Mouse (Mus musculus) kidney, postnatal 14 days (tissue): ENCODE results near the gene Umodl1.

Experiments
- DNase-seq: peaks from one replicate; pipeline ENCODE4 v3.0.0; 2022; ENCODE audit warnings: mixed read lengths

Umodl1 gene

DNA sequence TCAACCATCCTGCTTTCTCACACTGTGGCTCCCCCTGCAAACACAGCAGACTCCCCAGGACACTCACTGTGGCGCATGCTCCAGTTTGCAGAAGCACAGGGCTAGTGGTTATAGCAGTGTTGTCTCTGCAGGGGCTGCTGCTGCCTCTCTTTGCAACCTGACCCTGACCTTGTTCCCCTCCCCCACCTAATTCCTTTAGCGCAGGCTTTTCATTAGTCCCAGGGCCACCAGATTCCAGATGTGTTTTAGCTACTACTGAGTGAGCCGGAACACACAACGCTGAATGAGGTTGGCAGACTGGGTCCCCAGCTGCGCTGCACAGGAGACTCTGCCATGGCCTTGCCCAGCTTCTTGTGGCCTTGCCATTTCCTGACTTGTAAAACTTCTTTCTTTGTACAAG lies 46.5 kb downstream of the Umodl1 start:
- no peak for DNase-seq

DNA sequence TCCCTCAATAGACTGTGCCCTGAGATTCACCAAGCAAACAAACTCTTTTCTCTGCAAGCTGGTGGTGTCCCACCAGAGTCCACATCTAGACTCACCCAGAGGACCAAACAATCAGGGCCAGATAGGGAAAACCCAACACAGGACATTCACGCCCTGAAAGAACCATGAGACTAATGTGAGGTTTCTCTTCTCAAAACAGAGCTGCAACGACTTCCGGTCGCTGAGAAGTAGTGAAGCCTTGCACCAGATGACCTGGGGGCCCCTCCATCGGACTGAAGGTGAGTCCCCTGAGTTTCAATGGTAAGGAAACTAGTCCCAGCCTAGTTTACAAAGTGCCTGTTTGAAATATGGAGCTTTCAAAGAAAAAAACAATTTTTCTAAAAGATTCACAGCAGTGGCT lies 48.2 kb downstream of the Umodl1 start:
- DNase-seq: no peak

DNA sequence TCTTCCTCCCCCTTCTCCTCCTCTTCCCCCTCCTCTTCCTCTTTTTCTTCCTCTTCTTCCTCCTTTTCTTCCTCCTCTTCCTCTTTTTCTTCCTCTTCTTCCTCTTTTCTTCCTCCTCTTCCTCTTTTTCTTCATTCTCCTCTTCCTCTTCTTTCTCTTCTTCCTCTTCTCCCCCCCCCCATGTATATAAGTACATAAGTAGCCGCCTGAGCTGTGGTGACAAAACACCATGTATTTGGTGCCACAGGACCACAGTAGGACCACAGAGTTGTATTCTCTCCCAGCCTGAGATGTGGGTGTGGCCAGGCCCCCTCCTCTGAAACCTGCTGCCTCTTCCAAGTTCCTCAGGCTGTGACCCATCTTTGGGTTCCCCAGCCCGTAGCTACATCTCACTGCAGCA lies 50.8 kb downstream of the Umodl1 start:
- DNase-seq: no peak

DNA sequence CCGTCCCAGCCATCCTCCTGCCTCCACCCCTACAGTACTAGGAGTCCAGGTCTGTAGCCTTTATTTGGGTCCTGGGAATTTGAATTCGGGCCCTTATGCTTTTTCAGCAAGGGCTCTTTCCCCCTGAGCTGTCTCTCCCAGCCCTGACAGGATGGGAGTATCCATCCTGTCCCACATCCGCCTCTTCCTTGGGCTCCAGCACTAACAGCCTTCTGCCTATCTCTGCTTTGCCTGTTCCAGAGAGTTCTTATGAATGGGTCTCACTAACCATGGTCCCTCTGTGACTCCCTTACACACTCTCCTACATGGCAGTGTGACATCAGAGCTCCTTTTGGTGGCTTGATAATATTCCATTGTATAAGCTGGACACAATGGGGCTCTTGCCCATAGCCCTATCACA lies 52.9 kb downstream of the Umodl1 start:
- no peak for DNase-seq

DNA sequence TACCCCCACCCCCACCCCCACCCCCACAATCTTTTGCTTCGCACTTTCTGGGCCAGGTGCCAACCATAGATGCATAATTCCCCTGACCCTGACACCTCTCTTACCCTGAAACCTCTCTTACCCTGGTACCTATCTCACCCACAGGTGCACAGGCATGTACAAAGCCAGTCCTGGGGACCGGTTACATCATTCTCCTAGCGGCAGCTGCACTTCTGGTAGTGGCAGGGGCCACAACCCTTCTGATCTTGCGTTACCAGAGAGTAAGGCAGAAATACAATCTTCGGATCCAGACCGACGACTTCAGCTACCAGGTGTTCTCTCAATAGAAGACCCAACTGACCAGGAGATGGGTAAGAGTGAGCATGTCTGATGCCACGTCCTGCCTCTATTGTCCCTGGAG lies 54.0 kb downstream of the Umodl1 start:
- no peak for DNase-seq

DNA sequence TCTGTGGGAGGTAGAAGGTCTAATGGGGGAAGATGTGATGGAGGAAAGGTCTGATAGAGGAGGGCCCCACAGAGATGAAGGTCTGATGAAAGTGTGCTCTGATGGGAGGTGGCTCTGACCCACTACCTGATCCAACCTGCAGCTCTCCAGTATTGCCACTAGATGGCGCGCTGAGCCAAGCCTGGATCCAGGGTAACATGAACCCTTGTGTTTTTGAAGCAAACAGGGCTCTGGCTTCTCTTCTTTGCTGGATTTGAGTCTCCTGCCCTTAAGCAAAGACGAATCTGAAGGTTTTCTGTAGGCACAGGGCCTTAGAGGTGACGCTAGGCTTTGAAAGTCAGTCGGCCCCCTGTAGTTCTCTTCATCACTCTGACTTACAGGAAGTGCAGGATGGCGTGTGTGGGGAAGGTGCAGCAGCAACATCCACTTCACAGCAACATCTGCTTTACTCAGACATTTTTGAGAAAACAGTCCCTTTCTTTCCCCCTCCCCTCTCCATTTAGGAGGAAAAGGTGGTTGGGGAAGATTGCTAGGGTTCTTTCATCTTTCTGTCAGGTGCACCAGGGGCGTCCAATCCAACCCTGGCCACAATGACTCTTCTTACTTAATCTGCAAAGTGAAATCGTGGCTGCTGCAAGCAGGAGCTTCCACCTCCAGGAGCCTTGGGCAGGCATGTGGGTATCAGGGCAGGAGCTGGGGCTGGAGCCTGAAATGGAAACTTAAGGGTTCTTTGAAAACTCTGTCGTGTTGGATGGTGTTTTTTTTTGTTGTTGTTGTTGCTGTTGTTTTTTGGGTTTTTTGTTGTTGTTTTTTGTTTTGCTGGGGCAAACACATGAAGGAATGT lies 57.3 kb downstream of the Umodl1 start:
- DNase-seq: peak; percentile 37

DNA sequence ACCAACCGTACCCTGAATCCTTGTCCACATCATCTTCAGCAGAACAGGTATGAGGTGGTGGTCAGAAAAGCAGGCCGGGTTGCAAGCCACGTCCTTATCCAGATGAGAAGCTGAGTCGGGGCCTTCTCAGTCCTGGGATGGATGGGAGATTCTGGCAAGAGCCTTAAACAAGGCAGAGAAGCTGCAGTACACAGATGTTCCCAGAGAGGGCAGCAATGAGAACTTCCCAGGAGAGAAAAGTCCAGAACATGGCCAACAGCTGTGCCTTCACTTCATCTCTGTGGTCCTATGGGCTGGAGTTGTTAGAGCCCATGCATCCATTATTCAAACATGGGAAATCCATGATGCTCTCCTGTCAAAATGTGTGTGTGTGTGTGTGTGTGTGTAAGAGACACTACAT lies 63.8 kb downstream of the Umodl1 start:
- DNase-seq: peak; percentile 59

DNA sequence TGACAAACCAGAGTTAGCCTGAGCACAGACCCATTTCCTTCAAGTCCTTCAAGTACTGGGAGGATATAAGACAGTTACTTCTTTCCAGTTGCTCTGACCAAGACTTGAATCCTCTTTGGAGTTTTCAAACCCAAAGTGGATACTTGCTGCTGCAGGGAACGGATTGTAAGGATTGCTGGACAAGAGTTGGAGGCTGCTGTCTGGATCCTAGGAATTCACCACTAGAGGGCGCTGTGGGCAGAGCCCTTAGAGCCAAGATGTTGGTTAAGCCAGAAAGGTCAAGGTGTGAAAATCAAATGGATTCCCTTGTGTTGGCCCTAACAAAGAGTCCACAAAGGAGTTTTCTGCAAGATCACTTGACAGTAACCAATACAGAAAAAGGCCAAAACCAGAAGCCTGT lies 65.1 kb downstream of the Umodl1 start:
- DNase-seq: peak; percentile 65

DNA sequence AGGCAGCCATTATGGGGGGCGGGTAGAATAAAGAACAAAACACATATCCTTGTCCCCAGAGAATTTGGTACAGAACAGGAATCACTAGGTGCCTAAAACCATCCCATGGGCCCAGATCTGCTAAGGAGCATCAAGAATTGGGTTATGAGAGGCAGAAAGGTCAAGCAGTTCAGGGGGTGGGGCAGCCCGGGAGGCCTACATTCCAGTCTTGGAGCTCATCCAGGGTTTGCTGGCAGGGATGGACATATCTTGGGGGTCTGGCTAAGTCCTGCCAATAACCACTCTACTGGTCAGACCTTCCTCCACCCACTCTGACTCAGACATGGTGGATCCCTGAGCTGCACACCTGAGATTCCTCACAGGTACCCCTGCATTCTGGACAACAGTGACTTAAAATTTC lies 65.6 kb downstream of the Umodl1 start:
- DNase-seq: peak; percentile 12

DNA sequence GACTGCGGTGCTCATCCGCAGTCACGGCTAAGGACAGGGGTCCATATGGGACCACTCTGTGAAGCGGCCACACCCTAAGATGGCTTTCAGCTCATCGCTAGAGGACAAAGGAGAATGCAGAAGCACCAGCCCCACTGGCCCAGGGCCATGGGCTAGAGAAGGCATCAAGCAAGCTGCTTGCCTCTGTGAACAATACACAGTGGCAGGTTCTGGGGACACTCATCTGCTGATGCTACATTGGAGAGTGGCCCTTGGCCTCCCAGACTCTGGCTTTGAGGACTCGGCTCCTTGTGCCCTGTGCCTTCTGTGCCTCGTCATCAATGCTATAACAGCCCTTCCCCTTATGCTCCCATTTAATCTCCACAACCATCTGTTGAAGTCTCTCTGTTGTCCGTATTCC lies 66.8 kb downstream of the Umodl1 start:
- no peak for DNase-seq

DNA sequence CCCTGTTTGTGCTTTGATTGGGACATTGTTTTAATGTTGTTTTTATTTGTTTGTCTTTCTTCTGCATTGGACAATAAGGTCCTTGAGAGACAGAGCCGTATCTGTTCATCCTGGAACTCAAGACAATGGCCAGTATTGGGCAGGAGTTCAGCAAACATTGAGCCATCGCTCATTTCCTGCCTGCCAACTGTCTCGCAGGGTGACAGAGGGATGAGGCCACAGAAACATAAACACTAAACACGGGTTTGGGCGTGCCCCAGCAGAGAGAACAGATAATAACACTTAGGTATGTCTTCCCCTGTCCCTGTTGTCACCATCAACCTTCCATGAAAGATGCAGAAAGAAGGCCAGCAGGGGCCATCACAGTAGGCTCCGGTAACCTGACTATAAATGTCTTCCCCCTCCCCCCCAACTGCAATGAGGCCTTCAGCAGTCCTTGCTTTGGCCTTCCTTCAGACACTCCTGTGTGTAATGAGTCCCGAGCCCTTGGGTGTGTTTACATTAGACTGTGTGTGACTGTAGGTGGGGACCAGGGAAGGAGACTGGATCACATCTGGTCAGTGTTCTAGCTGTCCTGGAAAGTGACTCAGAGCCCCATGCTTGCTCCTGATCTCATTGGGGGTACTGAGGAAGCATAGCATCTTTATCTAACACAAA lies 69.8 kb downstream of the Umodl1 start:
- DNase-seq: no peak

DNA sequence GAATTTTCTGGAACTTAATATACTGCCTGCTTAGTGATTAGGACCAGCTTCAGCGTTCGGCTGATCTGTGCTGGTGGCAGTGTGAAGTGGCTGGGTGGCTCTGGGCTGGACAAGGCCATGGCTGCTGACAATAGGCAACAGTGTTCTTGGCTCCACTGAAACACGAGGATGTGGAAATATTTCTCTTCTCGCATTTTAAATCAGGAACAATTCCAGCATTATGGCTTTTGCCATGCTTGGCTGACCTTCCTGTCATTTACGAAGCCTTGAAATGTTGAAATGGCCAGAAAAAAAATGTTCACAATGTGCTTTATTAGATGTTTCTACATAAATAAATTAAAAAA lies 70.3 kb downstream of the Umodl1 start:
- DNase-seq: no peak

DNA sequence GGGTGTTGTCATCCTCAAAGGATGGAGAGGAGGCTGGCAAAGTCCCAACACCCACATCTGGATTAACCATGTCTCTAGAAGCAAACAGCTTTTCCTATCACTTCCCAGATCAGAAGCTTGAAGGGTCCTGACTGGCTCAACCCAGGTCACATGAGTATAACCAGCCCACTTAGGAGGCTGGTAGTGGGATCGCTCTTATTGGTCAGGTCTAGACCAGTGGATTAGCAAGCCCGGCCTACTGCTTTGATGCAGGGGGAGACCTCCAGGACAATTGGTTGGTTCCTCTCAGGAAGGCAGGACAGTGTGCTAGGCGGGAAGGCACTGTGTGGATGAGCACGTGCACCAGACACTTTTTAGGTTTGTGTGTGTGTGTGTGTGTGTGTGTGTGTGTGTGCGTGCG lies 72.5 kb downstream of the Umodl1 start:
- DNase-seq: no peak

DNA sequence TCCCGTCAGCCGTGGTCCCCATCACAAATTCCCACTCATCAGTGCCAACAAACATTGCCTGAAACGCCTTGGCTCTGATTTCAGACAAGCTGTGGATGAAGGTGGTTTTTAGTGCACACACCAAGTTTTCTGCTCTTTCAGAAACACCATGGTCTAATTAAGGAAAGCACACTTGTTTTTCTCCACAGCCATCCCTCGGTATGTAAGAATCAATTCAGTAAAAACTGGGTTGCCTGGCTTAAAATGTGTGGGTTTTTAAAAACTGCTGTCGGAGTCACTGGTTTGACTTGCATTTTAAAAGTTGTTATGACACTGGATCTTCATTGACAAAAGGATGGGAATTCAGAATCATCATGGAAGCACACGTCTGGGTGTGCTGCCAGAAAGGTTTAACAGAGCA lies 73.3 kb downstream of the Umodl1 start:
- no peak for DNase-seq

DNA sequence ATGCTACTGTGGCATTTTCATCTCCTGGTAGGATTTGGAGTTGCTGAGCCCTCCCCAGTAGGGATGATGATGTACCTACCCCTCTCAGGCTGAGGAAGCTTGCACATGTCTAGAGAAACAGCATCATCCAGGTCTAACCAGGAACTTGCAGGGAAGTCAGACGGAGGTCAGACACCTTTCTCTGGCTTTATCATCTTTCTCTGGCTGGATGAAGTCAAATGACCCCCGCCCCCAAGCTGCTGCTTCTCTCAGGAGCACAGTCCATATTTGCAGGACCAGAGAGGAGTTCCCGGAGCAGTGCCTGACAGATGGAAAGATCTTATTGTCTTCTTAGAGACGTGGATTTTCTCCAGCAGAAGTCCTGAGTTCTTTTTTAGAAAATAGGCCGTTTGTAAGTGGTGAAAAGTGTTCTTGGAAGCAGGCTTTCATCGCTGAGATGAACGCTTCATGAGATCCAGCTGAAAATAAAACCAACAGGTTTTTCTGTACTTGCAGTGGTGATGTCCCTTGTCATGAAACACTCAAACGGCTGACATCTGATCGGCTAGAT lies 74.5 kb downstream of the Umodl1 start:
- DNase-seq: no peak

DNA sequence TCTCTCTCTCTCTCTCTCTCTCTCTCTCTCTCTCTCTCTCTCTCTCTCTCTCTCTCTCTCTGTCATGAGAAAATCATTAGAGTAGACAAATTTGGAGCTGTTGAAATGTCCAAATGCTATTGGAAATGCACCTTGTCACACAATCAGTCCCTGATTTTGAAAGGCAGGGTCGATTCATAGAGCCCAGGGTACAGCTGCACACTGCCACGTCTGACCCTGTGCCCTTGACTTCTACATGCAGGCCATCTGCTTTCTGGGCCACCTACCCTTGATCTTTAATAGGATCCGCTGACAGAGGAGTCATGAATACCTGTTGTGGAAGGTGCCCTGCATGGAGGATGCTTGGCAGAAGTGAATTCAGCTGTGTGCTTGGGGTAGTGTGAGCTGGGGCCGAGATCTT lies 75.0 kb downstream of the Umodl1 start:
- no peak for DNase-seq

DNA sequence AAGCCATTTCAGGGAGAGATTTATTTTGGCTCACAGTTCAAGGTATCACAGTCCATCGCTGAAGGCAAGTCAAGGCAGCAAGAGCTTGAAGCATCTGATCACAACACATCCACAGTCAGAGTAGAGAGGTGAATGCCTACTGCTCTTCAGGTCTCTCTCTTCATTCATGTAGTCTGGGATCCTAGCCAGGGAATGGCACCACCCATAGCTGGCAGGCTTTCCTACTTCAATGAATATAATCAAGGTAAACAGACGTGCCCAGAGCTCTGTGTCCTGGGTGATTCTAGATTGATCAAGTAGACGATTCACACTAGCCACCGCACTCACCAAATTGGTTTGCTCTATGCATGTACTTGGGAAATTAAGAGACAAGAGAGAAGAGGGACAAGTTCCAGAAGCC lies 77.9 kb downstream of the Umodl1 start:
- no peak for DNase-seq

DNA sequence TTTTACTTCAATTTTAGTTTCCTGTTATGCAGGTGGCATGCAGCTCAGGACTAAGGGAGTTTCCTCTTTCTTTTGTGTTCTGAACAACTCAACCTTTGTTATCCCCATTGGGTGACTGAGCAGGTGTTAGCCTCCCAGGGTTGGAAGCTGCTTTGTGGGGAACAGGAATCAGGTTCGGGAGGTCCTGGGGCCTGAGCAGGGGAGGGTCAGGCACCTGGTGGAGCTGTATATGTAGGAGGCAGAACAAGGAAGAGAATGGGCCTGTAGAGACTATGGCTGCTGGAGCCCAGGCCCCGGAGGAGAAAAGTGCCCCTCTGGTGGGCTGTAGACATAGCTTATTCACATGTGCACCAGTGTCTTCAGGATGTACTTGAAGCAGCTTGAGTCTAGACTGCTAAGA lies 78.8 kb downstream of the Umodl1 start:
- no peak for DNase-seq

DNA sequence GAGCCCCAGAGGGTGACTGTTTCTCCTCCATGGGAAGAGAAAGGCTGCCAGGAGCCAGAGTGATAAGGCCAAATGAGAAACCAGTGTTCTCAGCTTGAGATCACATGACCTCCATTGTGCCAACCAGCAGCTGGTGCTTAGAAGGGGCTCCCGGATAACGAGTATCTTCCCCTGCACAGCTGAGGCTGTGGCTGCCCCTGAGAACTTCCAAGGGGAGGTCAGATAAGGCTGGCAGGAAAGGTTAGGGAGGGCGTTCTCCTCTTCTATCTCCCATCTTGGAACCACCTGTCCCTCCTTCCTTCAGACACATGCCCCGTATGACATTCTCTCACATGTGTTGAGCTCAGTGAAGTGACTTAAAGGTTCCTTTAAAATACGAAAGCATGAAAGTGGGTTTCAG lies 79.7 kb downstream of the Umodl1 start:
- DNase-seq: no peak

DNA sequence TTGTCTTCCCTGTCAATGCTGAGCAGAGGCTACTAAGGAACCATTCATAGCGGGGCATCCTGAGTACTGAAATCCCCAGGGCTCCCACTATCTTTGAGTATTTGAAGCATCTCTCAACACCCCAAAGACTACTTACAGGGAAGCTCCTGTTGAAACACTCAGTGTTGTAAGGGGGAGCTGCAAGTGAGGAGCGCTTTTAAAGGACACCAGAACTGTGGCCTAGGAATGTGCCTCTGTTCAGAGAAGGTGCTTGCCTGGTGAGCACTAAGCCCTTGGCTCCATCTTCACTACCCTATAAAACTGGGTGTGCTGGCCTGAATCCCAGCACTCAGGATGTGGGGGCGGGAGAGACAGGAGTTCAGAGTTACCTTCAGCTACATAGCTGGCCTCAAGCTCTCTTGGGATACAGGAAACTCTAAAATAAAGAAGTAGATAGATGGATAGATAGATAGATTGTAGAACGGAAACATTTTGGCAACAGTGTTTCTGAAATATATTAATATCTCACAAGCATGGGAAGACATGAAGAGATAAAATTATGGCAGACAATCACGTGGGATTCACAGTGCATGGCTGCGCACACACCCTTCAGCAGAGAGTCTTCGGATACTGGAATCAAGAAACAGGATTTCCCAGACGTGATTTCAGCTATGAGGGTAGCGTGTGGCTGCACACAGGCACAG lies 80.4 kb downstream of the Umodl1 start:
- DNase-seq: no peak

DNA sequence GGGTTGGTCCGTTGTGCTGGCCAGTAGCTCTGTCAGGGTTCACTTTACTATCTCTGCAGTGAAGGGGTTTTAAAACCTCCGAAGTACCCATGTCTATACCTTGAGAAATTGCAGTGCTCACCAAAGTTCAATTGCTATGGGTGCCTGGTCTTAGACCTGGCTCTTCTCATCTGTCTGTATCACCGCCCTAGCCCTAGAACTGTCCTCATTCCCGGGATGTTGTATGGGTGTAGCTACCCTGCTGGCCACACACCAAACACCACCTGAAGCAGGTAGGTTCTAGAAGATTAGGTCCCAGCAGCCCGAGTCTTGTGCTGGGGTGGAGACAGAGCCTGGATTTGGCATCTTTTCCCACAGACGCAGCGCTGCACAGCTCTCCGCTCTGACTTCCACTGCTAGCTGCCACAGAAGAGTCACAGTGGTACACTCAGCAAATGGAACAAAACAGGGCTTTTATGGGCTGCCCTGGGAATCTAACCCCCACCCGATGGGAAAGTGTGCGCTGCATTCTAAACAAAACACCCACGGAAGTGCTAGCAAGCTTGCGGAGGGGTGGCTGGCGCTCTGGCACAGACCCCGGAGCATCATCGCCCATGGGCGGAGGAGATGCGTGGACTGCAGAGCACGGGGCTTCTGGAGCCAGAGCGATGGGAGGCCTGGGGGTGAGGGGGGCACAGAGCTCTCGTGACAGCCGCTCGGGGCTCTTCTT lies 81.9 kb downstream of the Umodl1 start:
- no peak for DNase-seq

DNA sequence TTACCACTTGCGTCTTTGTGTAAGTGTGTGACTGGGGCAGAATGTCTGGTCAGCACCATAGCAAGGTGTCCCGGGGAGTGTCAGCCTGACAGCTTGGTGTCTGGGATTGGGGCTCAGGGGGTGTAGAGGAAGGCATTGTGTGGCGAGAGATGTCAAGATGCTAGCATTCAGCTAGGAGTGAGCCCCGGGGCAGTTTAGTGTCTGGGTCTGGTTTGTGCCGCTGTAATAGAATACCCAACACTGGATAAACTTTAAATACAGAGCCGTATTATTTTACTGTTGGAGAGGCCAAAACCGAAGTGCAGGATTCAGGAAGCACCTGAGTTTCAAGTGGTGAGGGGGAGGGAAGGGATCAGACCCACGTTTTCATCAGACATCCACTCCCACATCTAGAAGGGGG lies 82.9 kb downstream of the Umodl1 start:
- no peak for DNase-seq

DNA sequence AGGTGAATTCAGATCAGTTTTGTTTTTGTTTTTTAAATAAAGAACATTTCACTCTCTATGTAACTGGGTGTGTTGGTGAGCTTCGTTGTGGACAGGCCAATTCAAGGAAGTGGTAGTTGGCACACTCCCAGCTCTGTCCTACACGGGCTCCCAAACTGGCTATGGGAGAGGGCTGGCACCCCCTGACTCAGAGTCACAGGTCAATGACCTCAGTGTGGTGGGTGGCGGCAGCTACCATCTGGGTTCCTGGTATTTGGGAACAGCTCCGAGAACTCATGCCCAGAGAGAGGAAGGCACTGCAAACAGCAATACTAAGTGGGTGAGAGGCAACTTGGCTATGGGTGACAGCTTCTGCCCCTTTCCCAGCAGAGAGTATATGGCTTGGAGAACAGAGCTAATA lies 83.9 kb downstream of the Umodl1 start:
- peak; percentile 30 for DNase-seq
